Mouse (Mus musculus): Measurements from ENCODE around the gene Dirc2. TPM values are rescaled to one million over a fixed set of nuclear protein-coding genes. Genes with fewer than 3 reads are reported as not detected.

Dirc2 gene
- polyA plus RNA-seq, 1 experiment from 2014 or later: 11.1 TPM

Other genes starting within 250 kb of the Dirc2 start
- 1.1 and 2.0 TPM in 2 replicates for gene Sema5b, start 228.2 kb downstream of the Dirc2 start, polyA plus RNA-seq (2015; fragmentation: Nextera tagmentation; extraction: Ambion mirVana)
- gene Hspbap1, start 1.0 kb upstream of the Dirc2 start, polyA plus RNA-seq (2015; fragmentation: Nextera tagmentation; extraction: Ambion mirVana): 8.7 and 9.5 TPM in 2 replicates
- gene Parp14, start 102.2 kb upstream of the Dirc2 start, polyA plus RNA-seq (2015; fragmentation: Nextera tagmentation; extraction: Ambion mirVana): 0.75 and 0.80 TPM in 2 replicates
- 6.7 and 6.9 TPM in 2 replicates for gene Parp9, start 169.1 kb upstream of the Dirc2 start, polyA plus RNA-seq (2015; fragmentation: Nextera tagmentation; extraction: Ambion mirVana)
- 4.5 and 4.6 TPM in 2 replicates for gene Dtx3l, start 169.8 kb upstream of the Dirc2 start, polyA plus RNA-seq (2015; fragmentation: Nextera tagmentation; extraction: Ambion mirVana)
- gene Kpna1, start 209.4 kb upstream of the Dirc2 start, polyA plus RNA-seq (2015; fragmentation: Nextera tagmentation; extraction: Ambion mirVana): 39.8 and 41.4 TPM in 2 replicates

Data from heart, embryonic 13.5 days (tissue).